Mouse (Mus musculus) NIH3T3 (cell line): Measurements from ENCODE around the gene Csrp3.
A peak's percentile ranks its signal among the peaks of the same experiment; 100 is the strongest.

Source experiments
- DNase-seq: peaks from one replicate; pipeline ENCODE4 v3.0.0-alpha.2; 2012; ENCODE audit warnings: low read depth

Csrp3 gene

GRCm38 (mm10) chr7:48829177-48829910, 18.5 kb downstream of the Csrp3 start:
- DNase-seq, result no peak

- DNase-seq, result no peak
Measured at GRCm38 (mm10) chr7:48825170-48825569, 22.7 kb downstream of the Csrp3 start.

GRCm38 (mm10) chr7:48824671-48825070, 23.2 kb downstream of the Csrp3 start:
- no peak for DNase-seq

GRCm38 (mm10) chr7:48823621-48824020, 24.2 kb downstream of the Csrp3 start:
- no peak for DNase-seq

DNA sequence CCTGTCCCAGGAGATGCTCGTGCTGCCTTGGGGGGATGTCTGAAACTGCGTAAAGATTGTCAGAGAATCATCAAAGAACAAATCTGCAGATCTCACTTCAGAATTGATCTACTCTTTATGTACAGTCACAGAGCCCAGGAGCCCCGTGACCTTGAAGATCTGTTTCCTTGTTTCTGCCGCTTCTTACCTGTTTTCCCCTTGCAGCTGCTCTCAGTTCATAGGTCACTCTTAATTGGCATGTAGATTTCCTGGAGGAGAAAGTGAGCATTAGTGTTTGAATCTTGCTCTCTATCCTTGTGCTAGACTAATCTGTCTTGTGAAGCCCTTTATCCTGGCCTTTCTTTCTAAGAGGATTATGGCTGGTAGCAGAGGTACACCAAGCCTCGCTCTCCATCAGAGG, 26.2 kb downstream of the Csrp3 start:
- no peak for DNase-seq

- DNase-seq, result peak; percentile 51
Measured at GRCm38 (mm10) chr7:48813594-48813993, 34.2 kb downstream of the Csrp3 start.

GRCm38 (mm10) chr7:48812358-48812757, 35.5 kb downstream of the Csrp3 start:
- peak; percentile 17 for DNase-seq

DNA sequence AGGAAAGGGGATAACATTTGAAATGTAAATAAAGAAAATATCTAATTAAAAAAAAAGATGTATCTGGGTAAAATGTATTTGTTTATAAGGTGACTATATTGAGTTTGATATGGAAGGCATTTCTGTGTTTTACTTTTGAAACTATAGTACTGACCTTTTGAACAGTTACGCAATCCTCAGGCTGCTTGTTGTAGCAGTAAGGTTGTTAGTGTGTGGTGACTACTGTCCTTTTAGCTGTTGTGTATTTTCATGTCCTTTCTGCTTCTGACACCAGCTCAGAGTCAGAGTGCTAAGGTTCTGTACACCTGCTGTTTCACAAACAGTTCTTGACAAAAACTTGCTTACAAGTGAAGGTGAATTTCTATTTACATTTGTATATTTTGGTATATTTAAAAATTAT, 37.2 kb downstream of the Csrp3 start:
- no peak for DNase-seq

GRCm38 (mm10) chr7:48806587-48806986, 41.2 kb downstream of the Csrp3 start:
- no peak for DNase-seq

GRCm38 (mm10) chr7:48803381-48803780, 44.5 kb downstream of the Csrp3 start:
- DNase-seq, result no peak

GRCm38 (mm10) chr7:48795130-48795529, 52.7 kb downstream of the Csrp3 start:
- no peak for DNase-seq

DNA sequence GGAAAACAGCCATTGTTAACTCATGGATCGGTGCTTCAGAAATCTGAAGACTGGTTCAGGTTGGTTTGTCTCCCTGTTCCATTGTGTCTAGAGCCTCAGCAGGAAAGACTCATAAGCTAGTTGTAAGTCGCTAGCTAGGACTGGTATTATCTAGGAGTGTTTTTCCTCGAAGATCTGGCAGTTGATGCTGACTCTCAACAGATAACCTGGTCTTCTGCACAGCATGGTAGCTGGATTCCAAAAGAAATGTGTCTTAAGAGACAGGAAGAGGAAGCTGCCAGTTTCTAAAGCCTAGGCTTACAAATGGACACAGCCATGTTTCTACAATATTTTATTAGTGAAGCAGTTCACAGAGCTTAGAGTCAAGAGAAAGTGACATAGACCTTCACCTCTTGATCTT, 56.4 kb downstream of the Csrp3 start:
- no peak for DNase-seq

DNA sequence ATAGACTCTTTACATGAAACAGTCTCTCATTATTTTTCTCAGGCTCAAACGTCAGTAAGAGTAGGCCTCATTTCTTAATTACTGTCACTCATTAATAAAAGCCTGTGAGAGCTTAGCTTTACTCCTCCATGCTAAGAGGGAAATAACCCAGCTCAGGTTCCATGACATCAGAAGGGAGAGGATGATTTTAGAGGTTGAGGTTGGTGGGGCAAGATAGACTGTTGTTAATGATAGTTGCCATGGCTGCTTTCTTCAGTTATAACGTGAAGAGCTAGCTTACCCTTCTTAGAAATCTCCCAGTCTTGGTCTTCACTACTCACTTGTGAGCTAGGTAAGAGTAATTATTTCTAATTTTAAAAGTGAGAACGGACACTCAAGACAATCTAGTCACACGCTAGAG, 57.7 kb downstream of the Csrp3 start:
- DNase-seq, result no peak

DNA sequence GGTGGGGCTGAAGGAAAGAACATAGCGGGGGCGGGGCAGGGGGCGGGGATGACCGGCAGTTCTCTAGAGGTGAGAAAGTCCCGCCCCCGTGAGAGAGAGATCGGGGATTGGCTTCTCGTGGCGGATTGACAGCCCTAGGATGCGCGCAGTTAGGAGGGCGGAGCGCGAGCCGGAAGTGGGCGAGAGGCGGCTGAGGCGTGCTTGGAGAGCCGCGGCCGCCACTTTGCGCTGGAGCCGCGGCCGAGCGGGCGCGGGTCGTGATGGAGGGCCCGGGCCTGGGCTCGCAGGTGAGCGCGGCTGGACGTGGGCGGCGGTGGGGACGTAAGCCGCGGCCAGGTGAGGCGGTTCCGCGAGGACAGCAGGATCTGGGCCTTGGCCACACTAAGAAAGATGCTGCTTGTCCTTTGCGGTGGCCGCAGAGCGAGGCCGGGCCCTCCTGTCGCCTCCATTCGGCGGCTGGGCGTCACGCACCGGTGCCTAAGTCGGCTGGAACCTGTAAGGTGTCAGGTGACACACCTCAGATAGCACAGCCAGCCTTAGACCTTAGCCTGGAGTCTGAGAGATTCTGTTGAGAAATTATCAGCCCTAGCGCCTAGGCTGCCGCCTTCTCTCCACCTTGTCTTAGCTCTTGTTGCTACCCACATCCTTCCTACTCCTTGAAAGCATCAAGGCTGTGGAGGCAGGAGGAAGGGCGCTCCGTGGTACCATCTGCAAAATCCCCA, 58.8 kb downstream of the Csrp3 start, which contains the start of gene Zdhhc13:
Gene Zdhhc13 (plus strand): TSS at position 153 of the 722 bp plus-strand sequence.
- DNase-seq, result peak; percentile 96

- no peak for DNase-seq
Measured at GRCm38 (mm10) chr7:48788348-48788747, 59.5 kb downstream of the Csrp3 start.

DNA sequence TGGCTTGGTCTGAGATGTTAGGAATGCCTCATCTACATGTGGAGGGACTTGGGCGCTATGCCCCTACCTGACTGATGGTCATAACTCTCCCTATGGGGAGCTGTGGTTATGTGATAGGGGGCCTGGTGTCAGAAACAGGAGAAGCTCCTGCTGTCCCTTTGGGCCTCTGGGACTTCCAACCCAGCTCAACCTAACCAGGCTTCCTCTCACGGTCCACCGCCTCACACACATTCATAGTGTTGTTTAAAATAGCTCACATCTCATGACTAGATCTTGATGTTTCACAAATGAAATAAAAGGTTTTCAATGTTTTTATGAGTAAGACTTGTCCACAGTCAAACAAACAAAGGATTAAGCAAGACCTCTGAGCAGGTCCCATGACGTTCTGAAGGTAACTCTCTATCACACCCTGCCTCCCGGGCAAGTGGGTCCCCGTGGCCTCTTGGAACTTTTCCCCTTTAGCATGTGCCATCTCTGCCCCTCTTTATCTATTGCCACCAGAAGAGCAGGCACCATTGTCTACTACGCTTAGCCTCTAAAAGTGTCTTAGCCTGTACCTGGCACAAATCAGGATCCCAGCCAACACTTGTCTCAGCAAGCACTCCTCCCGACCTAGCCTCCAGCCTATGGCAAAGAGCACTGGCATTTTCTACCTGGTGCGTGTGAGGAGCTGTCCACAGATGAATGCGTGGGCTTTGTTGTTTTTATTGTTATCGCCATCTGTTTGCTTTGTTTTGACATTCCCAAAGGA, 62.9 kb downstream of the Csrp3 start:
- DNase-seq, result no peak

- DNase-seq, result no peak
Measured at GRCm38 (mm10) chr7:48782432-48782831, 65.4 kb downstream of the Csrp3 start.
